Mouse (Mus musculus) ES-E14 (cell line): ENCODE measurements around the gene Bbs7. TPM values are rescaled to one million over a fixed set of nuclear protein-coding genes. Genes with fewer than 3 reads are reported as not detected.
A peak's percentile ranks its signal among the peaks of the same experiment; 100 is the strongest.
"Not testable (repeated sequence)": the region's sequence is repeated elsewhere in the genome, so short reads cannot be mapped to it uniquely, and the experiment has no call there.

Source experiments
- DNase-seq: peaks from one replicate; pipeline ENCODE4 v3.0.0-alpha.2; 2013; ENCODE audit warnings: low read depth, low spot score
- H3K27ac ChIP-seq: 2 replicates; pipeline ENCODE4 v1.5.1; 2012; ENCODE audit warnings: low read depth, mild to moderate bottlenecking, low read length, moderate library complexity, mixed read lengths; ENCODE audit not compliant: poor library complexity, insufficient read depth, severe bottlenecking
- H3K36me3 ChIP-seq: 2 replicates; pipeline ENCODE4 v1.6.1; 2012; ENCODE audit warnings: mild to moderate bottlenecking, low read length, moderate library complexity, mixed read lengths; ENCODE audit not compliant: control insufficient read depth, poor library complexity, insufficient read depth, severe bottlenecking
- H3K4me1 ChIP-seq, 2 experiments: fragments of 150-350 bp in 1 of 2; sonication (generic) in 1 of 2; 2 replicates each; pipeline ENCODE4 v1.6.1; 2012; ENCODE audit warnings: low read length in 2 of 2, mild to moderate bottlenecking in 1 of 2, mixed read lengths in 1 of 2; ENCODE audit not compliant: control insufficient read depth in 2 of 2, insufficient read depth in 2 of 2, poor library complexity in 1 of 2
- H3K4me3 ChIP-seq, 2 experiments: fragments of 150-350 bp in 1 of 2; sonication (generic) in 1 of 2; 2 replicates each; pipeline ENCODE4 v1.5.1; 2012; ENCODE audit warnings: low read length in 2 of 2, low read depth in 1 of 2, mild to moderate bottlenecking in 1 of 2, mixed read lengths in 1 of 2; ENCODE audit not compliant: insufficient read depth in 1 of 2, poor library complexity in 1 of 2, severe bottlenecking in 1 of 2
- H3K9ac ChIP-seq: 2 replicates; pipeline ENCODE4 v1.6.1; 2012; ENCODE audit warnings: low read depth, mild to moderate bottlenecking, low read length, mixed read lengths; ENCODE audit not compliant: poor library complexity, insufficient read depth, severe bottlenecking
- H3K9me3 ChIP-seq: fragments of 150-350 bp; sonication (generic); 2 replicates; pipeline ENCODE4 v1.6.1; 2012; ENCODE audit warnings: low read depth, mild to moderate bottlenecking, low read length; ENCODE audit not compliant: control insufficient read depth, insufficient read depth
- CHD2 ChIP-seq: IDR thresholded peaks from 2 replicates; pipeline ENCODE4 v1.6.1; 2014; ENCODE audit warnings: mild to moderate bottlenecking, low read depth, low read length, inconsistent platforms
- HCFC1 ChIP-seq: IDR thresholded peaks from 2 replicates; pipeline ENCODE4 v1.6.1; 2012; ENCODE audit warnings: low read length, inconsistent platforms, borderline replicate concordance; ENCODE audit not compliant: insufficient read depth
- MAFK ChIP-seq: IDR thresholded peaks from 2 replicates; pipeline ENCODE4 v1.6.1; 2014; ENCODE audit warnings: mild to moderate bottlenecking, low read depth, low read length, inconsistent platforms; ENCODE audit not compliant: insufficient read depth
- ZC3H11A ChIP-seq: IDR thresholded peaks from 2 replicates; pipeline ENCODE4 v1.6.1; 2012; ENCODE audit warnings: low read depth, mild to moderate bottlenecking, inconsistent platforms, low read length, borderline replicate concordance
- ZNF384 ChIP-seq: IDR thresholded peaks from 2 replicates; pipeline ENCODE4 v1.6.1; 2012; ENCODE audit warnings: low read depth, low read length, inconsistent platforms
- in situ Hi-C, 2 experiments: fragments of 600-800 bp; cut with MboI; formaldehyde crosslinking; loops; one replicate each; pipeline ENCODE4 v1.15.1; 2025; ENCODE audit warnings: low sequenced_read_pairs in 2 of 2, inconsistent platforms in 1 of 2; ENCODE audit not compliant: unreplicated experiment in 2 of 2
- total RNA-seq: library from RNA; depleted of rRNA; stranded (reverse); fragments of 300-350 nt; gene quantifications from 2 replicates; pipeline ENCODE4 v1.2.3, GENCODE M21; 2012; rRNA removed

Bbs7 gene
- 2.0 and 2.2 TPM in 2 replicates for total RNA-seq

DNA sequence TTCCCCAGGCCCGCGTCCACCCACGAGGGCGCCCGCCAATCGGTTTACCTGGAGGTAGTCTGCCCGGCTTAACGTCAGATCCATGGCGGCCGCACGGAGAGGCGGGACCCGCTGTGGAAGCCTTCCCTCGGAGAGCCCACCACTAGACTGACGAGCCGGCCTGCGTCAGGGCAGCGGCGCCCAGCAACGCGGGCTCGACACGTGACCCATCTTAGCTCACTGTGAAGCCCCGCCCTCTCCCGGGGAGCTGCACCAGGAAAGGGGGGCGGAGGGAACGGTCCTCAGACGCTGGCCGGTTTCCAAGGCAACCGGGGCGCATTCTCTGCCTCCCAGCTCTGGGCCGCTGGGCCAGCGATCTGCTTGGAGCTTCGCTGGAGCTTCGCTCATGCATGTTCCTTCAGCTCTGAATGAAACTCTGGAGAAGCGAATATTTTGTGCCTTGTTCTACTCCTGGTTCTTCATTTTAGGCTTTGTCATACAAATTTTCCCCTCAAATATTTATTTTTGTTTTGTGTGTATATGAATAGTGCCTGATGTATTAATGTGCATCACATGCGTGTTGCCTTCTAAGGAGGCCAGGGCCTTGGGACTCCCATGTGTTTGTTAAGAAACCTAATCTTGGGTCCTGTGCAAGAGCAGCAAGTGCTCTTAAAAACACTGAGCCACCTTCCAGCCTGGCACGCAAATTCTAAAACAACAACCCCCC lies at the start of gene Bbs7:
Gene Bbs7, minus strand, starts transcription at position 276 of the 706 bp plus-strand sequence.
- DNase-seq, result peak; percentile 93
- TF ChIP-seq ZC3H11A (no peak), MAFK (no peak), ZNF384 (no peak), CHD2 (no peak), HCFC1 (no peak)
- peaks cover 0 to 3% of the 10 kb centered on the region in 2 experiments; a peak in 2 of 4 replicates for H3K4me1 ChIP-seq
- H3K4me3 ChIP-seq, result peak within 1 kb of the TSS; percentile 65 to 78
- in situ Hi-C loops, result no loop called here
- H3K9me3 ChIP-seq, result no peaks in the 10 kb centered on the region
- no peak within 1 kb of the TSS for H3K27ac ChIP-seq
- no peaks in the 10 kb centered on the region for H3K36me3 ChIP-seq
- peak within 1 kb of the TSS; percentile 82 for H3K9ac ChIP-seq

DNA sequence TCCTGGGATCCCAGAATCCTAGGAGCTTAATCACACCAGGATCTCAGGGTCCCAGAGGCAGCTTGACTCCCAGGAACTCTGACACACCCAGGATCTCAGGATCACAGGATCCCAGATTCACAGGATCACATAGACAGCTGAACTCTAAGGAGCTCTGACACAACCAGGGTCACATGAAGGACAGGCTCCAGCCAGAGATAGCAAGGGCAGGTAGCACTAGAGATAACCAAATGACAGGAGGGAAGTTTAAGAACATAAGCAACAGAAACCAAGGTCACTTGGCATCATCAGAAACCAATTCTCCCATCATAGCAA lies 31.9 kb upstream of the Bbs7 start:
- DNase-seq, in situ Hi-C loops, H3K9me3 ChIP-seq, H3K4me1 ChIP-seq, H3K4me3 ChIP-seq, H3K9ac ChIP-seq, H3K27ac ChIP-seq, H3K36me3 ChIP-seq: not testable (repeated sequence)

DNA sequence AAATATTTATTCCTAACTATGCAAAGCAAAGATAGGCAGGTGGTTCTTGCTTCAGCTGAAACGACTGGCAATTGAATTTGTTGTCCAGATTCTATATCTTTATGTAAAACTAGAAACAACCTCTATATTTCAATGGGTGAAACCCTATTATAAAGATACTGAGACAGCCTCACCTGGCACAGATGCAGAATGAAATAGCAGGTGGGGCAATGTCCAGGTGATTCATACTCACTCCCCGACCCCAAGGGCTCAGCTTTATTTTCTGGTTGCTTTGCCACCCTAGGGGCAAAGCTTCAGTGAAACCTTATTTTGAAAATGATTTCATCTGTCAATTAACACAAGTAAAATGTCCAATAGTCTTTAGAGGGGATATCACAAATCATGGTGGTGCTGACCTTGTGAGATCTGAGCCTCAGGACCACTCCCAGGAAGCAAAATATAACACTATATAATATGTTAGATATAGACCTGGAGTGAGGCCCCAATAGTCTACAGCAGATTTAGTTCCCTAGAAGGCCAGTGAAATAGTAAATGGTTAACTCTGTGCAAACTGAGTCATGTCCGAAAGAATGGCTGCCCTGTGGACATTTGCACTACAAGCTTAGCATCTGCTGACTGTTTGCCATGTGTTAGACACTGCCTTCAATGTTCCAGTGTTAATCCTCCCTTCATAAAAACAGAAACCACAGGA lies 31.4 kb upstream of the Bbs7 start:
- no peaks in the 10 kb centered on the region for H3K36me3 ChIP-seq
- H3K27ac ChIP-seq, result no peak overlapping the region
- H3K4me3 ChIP-seq, result no peak overlapping the region
- in situ Hi-C loops, result no loop called here
- no peaks in the 10 kb centered on the region for H3K9me3 ChIP-seq
- no peak for TF ChIP-seq CHD2
- TF ChIP-seq ZNF384, result no peak
- TF ChIP-seq MAFK, result no peak
- no peak for TF ChIP-seq HCFC1
- no peak for TF ChIP-seq ZC3H11A
- no peak for DNase-seq
- no peak overlapping the region for H3K9ac ChIP-seq
- no peaks in the 10 kb centered on the region for H3K4me1 ChIP-seq

DNA sequence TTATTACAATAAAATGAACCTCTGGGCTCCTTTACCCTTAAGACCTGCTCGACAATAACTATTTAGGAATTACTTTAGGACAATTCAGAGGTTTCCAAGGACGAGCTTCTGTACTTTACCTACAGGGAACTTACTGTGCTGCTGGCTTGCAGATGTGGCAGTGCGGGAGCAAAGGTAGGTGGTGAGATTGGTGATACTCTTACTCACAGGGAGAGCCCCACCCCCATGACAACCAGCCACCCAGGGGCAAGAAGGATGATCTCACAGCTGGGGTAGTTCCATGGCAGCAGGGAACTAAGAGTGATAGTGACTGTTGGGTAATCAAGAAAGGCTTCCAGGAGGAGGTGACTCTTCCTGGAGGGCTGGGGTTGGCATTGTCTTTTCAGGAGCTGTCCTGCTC lies 30.1 kb upstream of the Bbs7 start:
- Histone ChIP-seq H3K4me1 (no peaks in the 10 kb centered on the region), H3K4me3 (no peak overlapping the region), H3K9ac (no peak overlapping the region), H3K9me3 (no peaks in the 10 kb centered on the region), H3K27ac (no peak overlapping the region), H3K36me3 (no peaks in the 10 kb centered on the region)
- no peak for DNase-seq
- in situ Hi-C loops, result no loop called here
- TF ChIP-seq HCFC1, result no peak
- TF ChIP-seq MAFK, result no peak
- TF ChIP-seq ZNF384, result no peak

DNA sequence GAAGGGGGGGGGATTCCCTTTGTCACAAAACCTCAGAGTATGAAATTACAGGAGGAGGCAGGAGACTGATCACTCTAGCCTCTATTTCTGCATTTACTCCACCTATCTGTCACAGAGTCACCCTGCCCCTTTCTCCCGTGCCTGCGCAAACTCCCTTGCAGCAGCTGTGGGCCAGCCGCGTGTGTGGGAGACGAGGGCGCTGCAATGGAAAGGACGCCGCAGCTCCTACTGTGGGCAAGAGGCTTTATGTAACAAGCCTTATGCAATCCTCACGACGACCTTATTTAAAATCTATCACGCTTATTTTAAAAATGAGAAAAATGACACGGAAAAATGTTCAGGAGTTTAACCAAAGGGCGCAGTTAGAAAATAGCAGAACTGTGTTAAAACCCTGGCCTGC lies 29.5 kb upstream of the Bbs7 start:
- Histone ChIP-seq H3K4me1 (no peaks in the 10 kb centered on the region), H3K4me3 (no peak overlapping the region), H3K9me3 (no peaks in the 10 kb centered on the region), H3K9ac (no peak overlapping the region), H3K36me3 (no peaks in the 10 kb centered on the region), H3K27ac (no peak overlapping the region)
- in situ Hi-C loops, result no loop called here
- TF ChIP-seq MAFK, result no peak
- no peak for TF ChIP-seq HCFC1
- no peak for TF ChIP-seq ZNF384
- TF ChIP-seq CHD2, result no peak
- no peak for TF ChIP-seq ZC3H11A
- DNase-seq, result no peak
